Mouse (Mus musculus) testis, adult 2 months (tissue): ENCODE results near the gene Emg1.

Experiments used
- CTCF ChIP-seq: fragments of 200-500 bp; IDR thresholded peaks from 2 replicates; pipeline ENCODE4 v1.5.1; 2012; ENCODE audit warnings: low read depth, mild to moderate bottlenecking, inconsistent platforms, low read length, moderate library complexity; ENCODE audit not compliant: control insufficient read depth, insufficient read depth, insufficient replicate concordance
- POLR2A ChIP-seq: fragments of 200-500 bp; IDR thresholded peaks from 2 replicates; pipeline ENCODE4 v1.6.1; 2012; ENCODE audit warnings: low read depth, mild to moderate bottlenecking, inconsistent platforms, low read length, moderate library complexity; ENCODE audit not compliant: control insufficient read depth

- TF ChIP-seq CTCF (no peak; the same call in 1 of the 2 replicates), POLR2A (no peak)
These were observed 28.4 kb upstream of the Emg1 start for GRCm38 (mm10) chr6:124740211-124740887.
